Mouse (Mus musculus) CH12.LX (cell line): ENCODE data around the gene Rab1b.

Experiments used
- BHLHE40 ChIP-seq: IDR thresholded peaks from 2 replicates; pipeline ENCODE4 v1.6.1; 2011; ENCODE audit warnings: mild to moderate bottlenecking, low read depth, low read length, improper control_type of control experiment
- CTCF ChIP-seq, 2 experiments: IDR thresholded peaks in 1 of 2; conservative IDR thresholded peaks in 1 of 2; 2 replicates each; pipeline ENCODE4 v1.5.1; 2011 to 2012; ENCODE audit warnings: low read depth in 2 of 2, low read length in 2 of 2, improper control_type of control experiment in 1 of 2, inconsistent platforms in 1 of 2, mild to moderate bottlenecking in 1 of 2, moderate library complexity in 1 of 2
- EP300 ChIP-seq: IDR thresholded peaks from 2 replicates; pipeline ENCODE4 v1.6.1; 2011; ENCODE audit warnings: low read length, improper control_type of control experiment
- ETS1 ChIP-seq: conservative IDR thresholded peaks from 2 replicates; pipeline ENCODE4 v1.6.1; 2012; ENCODE audit warnings: low read depth, mild to moderate bottlenecking, inconsistent platforms, low read length, improper control_type of control experiment, moderate library complexity
- GABPA ChIP-seq: IDR thresholded peaks from 2 replicates; pipeline ENCODE4 v1.6.1; 2012; ENCODE audit warnings: low read depth, low read length, improper control_type of control experiment, inconsistent platforms; ENCODE audit not compliant: insufficient replicate concordance
- PAX5 ChIP-seq: IDR thresholded peaks from 2 replicates; pipeline ENCODE4 v1.6.1; 2012; ENCODE audit warnings: low read length, inconsistent platforms, mixed read lengths
- POLR2A ChIP-seq: IDR thresholded peaks from 2 replicates; pipeline ENCODE4 v1.6.1; 2011; ENCODE audit warnings: low read depth, mild to moderate bottlenecking, improper control_type of control experiment, low read length
- SIN3A ChIP-seq: IDR thresholded peaks from 2 replicates; pipeline ENCODE4 v1.6.1; 2012; ENCODE audit warnings: low read length, improper control_type of control experiment, inconsistent platforms
- SMC3 ChIP-seq: IDR thresholded peaks from 2 replicates; pipeline ENCODE4 v1.6.1; 2011; ENCODE audit warnings: low read depth, low read length, improper control_type of control experiment
- TCF12 ChIP-seq: IDR thresholded peaks from 2 replicates; pipeline ENCODE4 v1.6.1; 2014; ENCODE audit warnings: low read depth, mild to moderate bottlenecking, inconsistent platforms, low read length, improper control_type of control experiment
- ZC3H11A ChIP-seq: IDR thresholded peaks from 2 replicates; pipeline ENCODE4 v1.6.1; 2012; ENCODE audit warnings: low read depth, mild to moderate bottlenecking, inconsistent platforms, low read length, improper control_type of control experiment
- ZMIZ1 ChIP-seq: IDR thresholded peaks from 2 replicates; pipeline ENCODE4 v1.6.1; 2012; ENCODE audit warnings: low read depth, mild to moderate bottlenecking, inconsistent platforms, low read length, improper control_type of control experiment
- ZNF384 ChIP-seq: IDR thresholded peaks from 2 replicates; pipeline ENCODE4 v1.6.1; 2012; ENCODE audit warnings: low read depth, low read length, improper control_type of control experiment, inconsistent platforms

- no peak for TF ChIP-seq ZMIZ1
- no peak for TF ChIP-seq GABPA
- TF ChIP-seq SIN3A, result no peak
- no peak for TF ChIP-seq CTCF (conservative IDR thresholded peaks at IDR 0.05 in 1 of 2, IDR thresholded peaks at IDR 0.05 in 1 of 2; ENCODE audit: low read depth in 2 of 2, low read length in 2 of 2)
- no peak for TF ChIP-seq ZNF384
- TF ChIP-seq POLR2A, result no peak
- no peak for TF ChIP-seq PAX5
- no peak for TF ChIP-seq ZC3H11A
- TF ChIP-seq ETS1, result no peak
- TF ChIP-seq SMC3, result no peak
- no peak for TF ChIP-seq EP300
- TF ChIP-seq TCF12, result no peak
- TF ChIP-seq BHLHE40, result no peak
Measured at GRCm38 (mm10) chr19:5151741-5152140, 44.9 kb upstream of the Rab1b start.
